Mouse (Mus musculus): ENCODE results near the gene Vamp4. TPM values are rescaled to one million over a fixed set of nuclear protein-coding genes. Genes with fewer than 3 reads are reported as not detected.

The Vamp4 gene
- 1.2 and 5.4 TPM in 2 replicates for polyA plus RNA-seq (2012; ENCODE audit: insufficient read depth, low replicate concordance)

- H3K36me3 ChIP-seq (replicated peaks; ENCODE audit: low read length): peaks cover 14% of the 10 kb centered on the region
- no peak for TF ChIP-seq GATA1 (IDR thresholded peaks at IDR 0.05; ENCODE audit: borderline replicate concordance, low read length)
- no peak for TF ChIP-seq FLI1 (IDR thresholded peaks at IDR 0.05; ENCODE audit: low read length)
- peak within 1 kb of the TSS; percentile 96 for H3K4me3 ChIP-seq (replicated peaks)
- peaks cover 4% of the 10 kb centered on the region for H3K27me3 ChIP-seq (replicated peaks)
- peaks cover 34% of the 10 kb centered on the region for H3K4me1 ChIP-seq
- no peaks in the 10 kb centered on the region for H3K9me3 ChIP-seq
These were observed at the start of gene Vamp4 for GRCm38 (mm10) chr1:162570260-162570748. Vamp4 (plus strand) TSS chr1:162570515.

- Histone ChIP-seq H3K4me3 (replicated peaks) (no peak overlapping the region), H3K4me1 (no peaks in the 10 kb centered on the region; the same call in 1 of the 2 replicates), H3K27me3 (replicated peaks) (no peaks in the 10 kb centered on the region), H3K36me3 (replicated peaks; ENCODE audit: low read length) (peaks cover 28% of the 10 kb centered on the region), H3K9me3 (peaks cover 7% of the 10 kb centered on the region)
- TF ChIP-seq GATA1 (IDR thresholded peaks at IDR 0.05; ENCODE audit: borderline replicate concordance, low read length) (no peak), FLI1 (IDR thresholded peaks at IDR 0.05; ENCODE audit: low read length) (no peak)
These were observed 40.7 kb upstream of the Vamp4 start for GRCm38 (mm10) chr1:162529651-162530050.

GRCm38 (mm10) chr1:162530666-162531065 lies 39.6 kb upstream of the Vamp4 start:
- Histone ChIP-seq H3K36me3 (replicated peaks; ENCODE audit: low read length) (peaks cover 38% of the 10 kb centered on the region), H3K27me3 (replicated peaks) (no peaks in the 10 kb centered on the region), H3K9me3 (peaks cover 7% of the 10 kb centered on the region), H3K4me1 (no peaks in the 10 kb centered on the region; the same call in 1 of the 2 replicates), H3K4me3 (replicated peaks) (no peak overlapping the region)
- TF ChIP-seq GATA1 (IDR thresholded peaks at IDR 0.05; ENCODE audit: borderline replicate concordance, low read length) (no peak), FLI1 (IDR thresholded peaks at IDR 0.05; ENCODE audit: low read length) (no peak)

DNA sequence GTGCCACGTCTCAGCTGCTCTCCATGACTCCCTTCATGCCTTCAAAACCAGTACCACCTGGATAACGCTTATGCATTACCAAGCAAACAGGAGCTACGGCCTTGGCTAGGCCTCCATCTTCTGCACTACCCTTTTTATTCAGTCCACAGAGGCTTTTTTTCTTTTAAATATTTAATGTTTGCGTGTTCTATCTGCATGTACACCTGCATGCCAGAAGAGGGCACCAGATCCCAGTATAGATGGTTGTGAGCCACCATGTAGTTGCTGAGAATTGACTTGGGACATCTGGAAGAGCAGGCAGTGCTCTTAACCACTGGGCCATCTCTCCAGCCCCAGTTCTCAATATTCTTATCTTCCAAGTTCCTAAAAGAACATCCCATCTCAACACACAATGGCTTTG lies 38.7 kb upstream of the Vamp4 start:
- Histone ChIP-seq H3K4me3 (replicated peaks) (no peak overlapping the region), H3K36me3 (replicated peaks; ENCODE audit: low read length) (peaks cover 48% of the 10 kb centered on the region), H3K4me1 (no peaks in the 10 kb centered on the region; the same call in 1 of the 2 replicates), H3K9me3 (peaks cover 7% of the 10 kb centered on the region), H3K27me3 (replicated peaks) (no peaks in the 10 kb centered on the region)
- TF ChIP-seq GATA1 (IDR thresholded peaks at IDR 0.05; ENCODE audit: borderline replicate concordance, low read length): no peak
- no peak for TF ChIP-seq FLI1 (IDR thresholded peaks at IDR 0.05; ENCODE audit: low read length)

DNA sequence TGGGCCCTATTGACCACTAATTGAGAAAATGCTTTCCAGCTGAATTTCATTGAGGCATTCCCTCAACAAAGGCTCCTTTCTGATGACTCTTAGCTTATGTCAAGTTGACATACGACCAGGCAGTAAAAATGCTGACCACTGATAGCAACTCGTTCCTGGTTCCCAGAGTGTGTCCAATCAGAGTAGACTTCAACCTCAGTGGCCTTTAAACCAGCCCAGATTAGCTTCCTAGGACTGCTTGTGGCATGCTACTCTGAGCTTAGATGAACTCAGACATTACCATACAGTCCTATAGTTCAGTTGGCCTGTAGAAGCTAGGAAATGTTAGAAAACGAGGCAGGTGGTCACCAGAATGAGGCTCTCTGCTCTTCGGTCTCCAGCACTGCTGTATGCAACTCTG lies 38.0 kb upstream of the Vamp4 start:
- H3K9me3 ChIP-seq: peaks cover 7% of the 10 kb centered on the region
- H3K4me3 ChIP-seq (replicated peaks): no peak overlapping the region
- H3K36me3 ChIP-seq (replicated peaks; ENCODE audit: low read length): peaks cover 55% of the 10 kb centered on the region
- H3K27me3 ChIP-seq (replicated peaks): no peaks in the 10 kb centered on the region
- no peaks in the 10 kb centered on the region; the same call in 1 of the 2 replicates for H3K4me1 ChIP-seq
- TF ChIP-seq FLI1 (IDR thresholded peaks at IDR 0.05; ENCODE audit: low read length) (no peak), GATA1 (IDR thresholded peaks at IDR 0.05; ENCODE audit: borderline replicate concordance, low read length) (no peak)

DNA sequence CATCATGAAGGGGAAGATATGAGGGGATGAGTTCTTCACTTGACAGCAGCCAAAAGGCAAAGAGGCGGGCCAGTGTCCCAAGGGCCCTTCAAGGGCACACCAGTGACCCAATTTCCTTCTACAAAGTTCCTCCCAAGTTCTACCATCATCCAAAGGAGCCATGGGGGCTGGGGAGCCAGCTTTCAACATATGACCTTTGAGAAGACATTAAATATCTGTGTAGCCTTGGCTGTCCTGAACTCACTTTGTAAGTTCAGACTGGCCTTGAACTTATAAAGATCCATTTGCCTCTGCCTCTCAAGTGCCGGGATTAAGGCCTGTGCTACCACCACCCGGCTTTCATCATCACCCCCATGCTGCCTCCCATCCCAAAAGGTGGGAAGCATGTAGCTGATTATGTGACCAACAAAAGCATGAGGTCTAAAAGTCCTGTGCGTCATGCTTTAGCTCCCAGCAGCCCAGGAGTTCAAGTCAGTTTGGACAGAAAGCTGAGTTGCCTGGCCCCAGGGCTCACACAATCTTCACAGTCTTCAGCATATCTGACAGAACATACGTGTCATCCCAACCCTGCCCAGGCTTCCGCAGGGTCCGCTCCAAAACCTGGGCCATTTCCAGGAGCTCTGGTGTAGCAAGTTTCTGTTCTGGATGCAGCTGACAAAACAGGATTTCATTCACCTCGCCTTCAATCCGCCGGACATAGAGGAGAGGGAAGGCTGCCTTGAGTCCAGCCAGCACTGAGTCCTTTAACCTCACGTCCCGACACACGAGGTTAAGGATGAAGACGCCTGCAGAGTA lies 36.4 kb upstream of the Vamp4 start:
- no peak for TF ChIP-seq FLI1 (IDR thresholded peaks at IDR 0.05; ENCODE audit: low read length)
- no peak for TF ChIP-seq GATA1 (IDR thresholded peaks at IDR 0.05; ENCODE audit: borderline replicate concordance, low read length)
- Histone ChIP-seq H3K27me3 (replicated peaks) (no peaks in the 10 kb centered on the region), H3K9me3 (peaks cover 1% of the 10 kb centered on the region), H3K4me1 (no peaks in the 10 kb centered on the region; the same call in 1 of the 2 replicates), H3K4me3 (replicated peaks) (no peak overlapping the region), H3K36me3 (replicated peaks; ENCODE audit: low read length) (peaks cover 67% of the 10 kb centered on the region)

GRCm38 (mm10) chr1:162543231-162543630 lies 27.1 kb upstream of the Vamp4 start:
- Histone ChIP-seq H3K4me1 (peaks cover 37% of the 10 kb centered on the region), H3K36me3 (replicated peaks; ENCODE audit: low read length) (peaks cover 78% of the 10 kb centered on the region), H3K4me3 (replicated peaks) (no peak overlapping the region), H3K27me3 (replicated peaks) (no peaks in the 10 kb centered on the region), H3K9me3 (no peaks in the 10 kb centered on the region)
- TF ChIP-seq FLI1 (IDR thresholded peaks at IDR 0.05; ENCODE audit: low read length): no peak
- no peak for TF ChIP-seq GATA1 (IDR thresholded peaks at IDR 0.05; ENCODE audit: borderline replicate concordance, low read length)

GRCm38 (mm10) chr1:162547607-162548006 lies 22.7 kb upstream of the Vamp4 start:
- peaks cover 45% of the 10 kb centered on the region for H3K4me1 ChIP-seq
- TF ChIP-seq GATA1 (IDR thresholded peaks at IDR 0.05; ENCODE audit: borderline replicate concordance, low read length) (no peak), FLI1 (IDR thresholded peaks at IDR 0.05; ENCODE audit: low read length) (no peak)
- H3K9me3 ChIP-seq: no peaks in the 10 kb centered on the region
- peak overlapping the region; percentile 97 for H3K4me3 ChIP-seq (replicated peaks)
- peaks cover 35% of the 10 kb centered on the region for H3K36me3 ChIP-seq (replicated peaks; ENCODE audit: low read length)
- no peaks in the 10 kb centered on the region for H3K27me3 ChIP-seq (replicated peaks)

- no peaks in the 10 kb centered on the region for H3K27me3 ChIP-seq (replicated peaks)
- H3K4me3 ChIP-seq (replicated peaks): peak within 1 kb of the TSS; percentile 97
These were observed 22.0 kb upstream of the Vamp4 start, which contains the start of gene Mettl13 for GRCm38 (mm10) chr1:162548016-162548916. Mettl13 (minus strand) TSS chr1:162548551.

More at GRCm38 (mm10) chr1:162548016-162548916, 22.0 kb upstream of the Vamp4 start, which contains the start of gene Mettl13:
- no peak for TF ChIP-seq GATA1 (IDR thresholded peaks at IDR 0.05; ENCODE audit: borderline replicate concordance, low read length)
- no peak for TF ChIP-seq FLI1 (IDR thresholded peaks at IDR 0.05; ENCODE audit: low read length)
- peaks cover 29% of the 10 kb centered on the region for H3K36me3 ChIP-seq (replicated peaks; ENCODE audit: low read length)
- H3K4me1 ChIP-seq: peaks cover 45% of the 10 kb centered on the region
- H3K9me3 ChIP-seq: no peaks in the 10 kb centered on the region

Measured in megakaryocyte, embryonic 14.5 days (primary cell).